1 mouse cellular context compared by ENCODE assay signal in genomic region chr2:117122701-117123337, GRCm38 (mm10).
TF ChIP-seq lines count a peak whose summit lies in the region.

No protein-coding gene starts in this region.

TF ChIP-seq in CH12.LX, 34 proteins besides CTCF, POLR2A, EP300 and RAD21 (continued from another document):
- TF ChIP-seq MXI1 (IDR thresholded peaks at IDR 0.05; ENCODE audit: low read depth, low read length) (peak; percentile 72), MAX (IDR thresholded peaks at IDR 0.05; ENCODE audit: low read length) (peak; percentile 79), KAT2A (IDR thresholded peaks at IDR 0.05; ENCODE audit: insufficient replicate concordance, low read length) (no peak), CHD2 (IDR thresholded peaks at IDR 0.05; ENCODE audit: low read length) (no peak), MYC (IDR thresholded peaks at IDR 0.05; ENCODE audit: low read depth, low read length) (peak; percentile 59; the same call in 1 of the 2 replicates), MEF2A (IDR thresholded peaks at IDR 0.05; ENCODE audit: borderline replicate concordance, low read depth, low read length) (peak; percentile 52; the same call in 1 of the 2 replicates), MAZ (IDR thresholded peaks at IDR 0.05; ENCODE audit: low read depth, low read length) (peak; percentile 55; the same call in 1 of the 2 replicates), ZC3H11A (IDR thresholded peaks at IDR 0.05; ENCODE audit: low read depth, low read length) (no peak), USF1 (IDR thresholded peaks at IDR 0.05; ENCODE audit: low read depth, low read length) (peak; percentile 88), SMC3 (IDR thresholded peaks at IDR 0.05; ENCODE audit: low read depth, low read length) (no peak), JUND (conservative IDR thresholded peaks at IDR 0.05; ENCODE audit: low read depth, low read length) (0 out of 2 replicates have a peak, but pooled peaks have one; percentile 45), JUN (IDR thresholded peaks at IDR 0.05; ENCODE audit: insufficient read depth, low read depth, low read length) (no peak), ZMIZ1 (IDR thresholded peaks at IDR 0.05; ENCODE audit: low read depth, low read length) (no peak)
